Mouse (Mus musculus): ENCODE measurements around the gene Chd9.
"Not testable (repeated sequence)": the region's sequence is repeated elsewhere in the genome, so short reads cannot be mapped to it uniquely, and the experiment has no call there.

GRCm38 (mm10) chr8:90887328-90887727 lies 59.2 kb downstream of the Chd9 start:
- not testable (repeated sequence) for TF ChIP-seq CTCF (IDR thresholded peaks at IDR 0.05; ENCODE audit: low read depth, low read length); POLR2A (IDR thresholded peaks at IDR 0.05; ENCODE audit: borderline replicate concordance, low read depth, low read length)
